Mouse (Mus musculus) forebrain, embryonic 14.5 days (tissue): ENCODE measurements around the gene Bmper. TPM values are rescaled to one million over a fixed set of nuclear protein-coding genes. Genes with fewer than 3 reads are reported as not detected.

Experiments used
- ATAC-seq: fragments of 200-750 bp; cut with Nextera tagmentation; 2 replicates; pipeline ENCODE4 v1.8.0; 2017; ENCODE audit warnings: mild to moderate bottlenecking, moderate library complexity
- DNase-seq: peaks from one replicate; pipeline ENCODE4 v3.0.0-alpha.2; 2015; ENCODE audit warnings: low spot score
- H3K27ac ChIP-seq: fragments of 300-500 bp; sonication (generic); 2 replicates; pipeline ENCODE4 v1.5.1; 2014; ENCODE audit warnings: low read depth, mild to moderate bottlenecking, control low read depth, low read length, moderate library complexity
- H3K27me3 ChIP-seq: fragments of 300-500 bp; sonication (generic); replicated peaks from 2 replicates; pipeline ENCODE4 v1.6.1; 2014; ENCODE audit warnings: low read length, control low read depth, mixed read lengths; ENCODE audit not compliant: control insufficient read depth, insufficient read depth
- H3K36me3 ChIP-seq: fragments of 300-500 bp; sonication (generic); 2 replicates; pipeline ENCODE4 v1.6.1; 2014; ENCODE audit warnings: low read length, control low read depth; ENCODE audit not compliant: control insufficient read depth, insufficient read depth
- H3K4me1 ChIP-seq: fragments of 300-500 bp; sonication (generic); 2 replicates; pipeline ENCODE4 v1.6.1; 2014; ENCODE audit warnings: antibody characterized with exemption, low read length, control low read depth; ENCODE audit not compliant: control insufficient read depth, insufficient read depth
- H3K4me2 ChIP-seq: fragments of 300-500 bp; sonication (generic); 2 replicates; pipeline ENCODE4 v1.6.1; 2014; ENCODE audit warnings: mild to moderate bottlenecking, control low read depth, low read length
- H3K4me3 ChIP-seq: fragments of 300-500 bp; sonication (generic); 2 replicates; pipeline ENCODE4 v1.5.1; 2014; ENCODE audit warnings: low read depth, low read length, control low read depth
- H3K9ac ChIP-seq: fragments of 300-500 bp; sonication (generic); 2 replicates; pipeline ENCODE4 v1.6.1; 2014; ENCODE audit warnings: mild to moderate bottlenecking, low read length, control low read depth, moderate library complexity
- H3K9me3 ChIP-seq: fragments of 300-500 bp; sonication (generic); replicated peaks from 2 replicates; pipeline ENCODE4 v1.6.1; 2016; ENCODE audit warnings: low read length, control low read depth, mixed read lengths; ENCODE audit not compliant: control insufficient read depth
- WGBS: fragments of 180-500 bp; shearing (Covaris S2); extraction: QIAGEN DNeasy Blood & Tissue Kit; methylation state at CpG from one replicate; pipeline ENCODE4 v1.1.7; 2014; 5-methylcytosine and 5-hydroxymethylcytosine counted together
- polyA plus RNA-seq: library from polyadenylated mRNA; unstranded; fragments of >200 nt; fragmentation: Nextera tagmentation; extraction: Ambion mirVana; gene quantifications from 2 replicates; pipeline ENCODE4 v1.2.1, GENCODE M21; 2014

Gene Bmper
- polyA plus RNA-seq, 1 experiment from 2014 or later: 13.9 TPM

DNA sequence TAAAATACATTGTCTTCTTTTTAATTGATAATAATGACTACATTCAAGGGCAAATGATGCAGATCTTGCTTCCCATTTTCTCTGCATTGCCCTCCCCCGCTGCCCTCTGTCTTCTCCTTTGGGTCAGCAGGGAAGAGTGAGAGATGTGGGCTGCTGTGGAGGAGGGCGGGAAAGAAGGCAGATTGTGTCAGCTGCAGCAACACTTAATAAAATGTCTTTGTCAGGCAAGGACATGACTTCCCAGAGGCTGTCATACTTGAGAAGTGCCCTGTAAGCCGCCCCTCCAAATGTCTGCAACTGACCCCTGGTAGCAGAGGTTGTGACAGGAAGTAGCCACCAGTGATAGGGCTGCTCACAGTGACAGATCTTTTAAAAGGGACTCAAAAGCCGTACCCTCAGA lies 83.3 kb downstream of the Bmper start:
- no peak for ATAC-seq
- no peak for DNase-seq
- no peak overlapping the region for H3K4me3 ChIP-seq
- no peak overlapping the region for H3K27ac ChIP-seq
- H3K4me1 ChIP-seq: peaks cover 6% of the 10 kb centered on the region; the same call in 1 of the 2 replicates
- peaks cover 4% of the 10 kb centered on the region; the same call in 1 of the 2 replicates for H3K36me3 ChIP-seq
- WGBS: 91% methylated on average over 4 of the region's 4 CpGs
- H3K27me3 ChIP-seq: no peaks in the 10 kb centered on the region
- H3K9me3 ChIP-seq: no peaks in the 10 kb centered on the region
- H3K9ac ChIP-seq: no peak overlapping the region
- no peak overlapping the region for H3K4me2 ChIP-seq

GRCm38 (mm10) chr9:23307835-23308234 lies 85.0 kb downstream of the Bmper start:
- WGBS: 97% methylated on average over 2 of the region's 2 CpGs
- no peak for ATAC-seq

GRCm38 (mm10) chr9:23310953-23311352 lies 88.1 kb downstream of the Bmper start:
- H3K4me2 ChIP-seq: no peak overlapping the region
- peaks cover 10% of the 10 kb centered on the region; the same call in 1 of the 2 replicates for H3K4me1 ChIP-seq
- no peak for ATAC-seq
- peaks cover 4% of the 10 kb centered on the region; the same call in 1 of the 2 replicates for H3K36me3 ChIP-seq
- no peak overlapping the region for H3K4me3 ChIP-seq
- no peaks in the 10 kb centered on the region for H3K9me3 ChIP-seq
- DNase-seq: no peak
- 79% methylated on average over 3 of the region's 3 CpGs for WGBS
- H3K9ac ChIP-seq: no peak overlapping the region
- no peak overlapping the region for H3K27ac ChIP-seq
- 0 out of 2 replicates have a peak, but pooled peaks cover 2% of the 10 kb centered on the region for H3K27me3 ChIP-seq

More at GRCm38 (mm10) chr9:23307835-23308234, 85.0 kb downstream of the Bmper start:
- Histone ChIP-seq H3K27ac (no peak overlapping the region), H3K4me1 (peaks cover 10% of the 10 kb centered on the region; the same call in 1 of the 2 replicates), H3K4me3 (no peak overlapping the region), H3K27me3 (no peaks in the 10 kb centered on the region), H3K9ac (no peak overlapping the region), H3K36me3 (peaks cover 4% of the 10 kb centered on the region; the same call in 1 of the 2 replicates), H3K4me2 (no peak overlapping the region), H3K9me3 (no peaks in the 10 kb centered on the region)
- no peak for DNase-seq

GRCm38 (mm10) chr9:23311956-23312355 lies 89.1 kb downstream of the Bmper start:
- peaks cover 4% of the 10 kb centered on the region; the same call in 1 of the 2 replicates for H3K36me3 ChIP-seq
- H3K27me3 ChIP-seq: 0 out of 2 replicates have a peak, but pooled peaks cover 2% of the 10 kb centered on the region
- H3K4me3 ChIP-seq: no peak overlapping the region
- H3K4me1 ChIP-seq: peaks cover 10% of the 10 kb centered on the region; the same call in 1 of the 2 replicates
- no peak for ATAC-seq
- H3K9me3 ChIP-seq: no peaks in the 10 kb centered on the region
- DNase-seq: no peak
- no peak overlapping the region for H3K9ac ChIP-seq
- H3K27ac ChIP-seq: no peak overlapping the region
- no peak overlapping the region for H3K4me2 ChIP-seq

DNA sequence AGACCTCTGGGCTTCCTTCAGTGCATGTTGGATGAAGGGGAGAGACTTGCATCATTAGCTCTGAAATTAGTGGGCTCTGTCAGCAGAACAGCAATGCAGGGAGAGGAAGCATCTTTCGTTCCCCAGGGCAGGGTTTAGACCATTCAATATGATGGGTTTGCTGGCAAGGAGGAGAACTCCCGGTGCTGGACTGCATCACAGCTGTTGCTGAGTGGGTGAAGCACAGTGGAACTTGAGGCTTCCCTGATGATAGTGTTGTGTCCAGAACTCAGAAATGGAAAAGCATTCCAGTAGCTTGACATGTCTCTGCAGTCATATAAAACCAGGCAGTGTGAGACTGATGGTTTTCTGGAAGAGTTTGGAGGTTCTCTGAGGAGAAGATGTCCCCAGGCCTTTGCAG lies 90.0 kb downstream of the Bmper start:
- H3K27ac ChIP-seq: no peak overlapping the region
- peaks cover 10% of the 10 kb centered on the region; the same call in 1 of the 2 replicates for H3K4me1 ChIP-seq
- no peaks in the 10 kb centered on the region for H3K9me3 ChIP-seq
- H3K4me3 ChIP-seq: no peak overlapping the region
- no peak overlapping the region for H3K9ac ChIP-seq
- WGBS: 84% methylated on average over 2 of the region's 2 CpGs
- H3K27me3 ChIP-seq: 0 out of 2 replicates have a peak, but pooled peaks cover 2% of the 10 kb centered on the region
- H3K4me2 ChIP-seq: no peak overlapping the region
- DNase-seq (no peak), ATAC-seq (no peak)
- H3K36me3 ChIP-seq: peaks cover 4% of the 10 kb centered on the region; the same call in 1 of the 2 replicates

- H3K9ac ChIP-seq: no peak overlapping the region
- peaks cover 9% of the 10 kb centered on the region; the same call in 1 of the 2 replicates for H3K4me1 ChIP-seq
- DNase-seq (no peak), ATAC-seq (no peak)
- H3K4me3 ChIP-seq: no peak overlapping the region
- no peaks in the 10 kb centered on the region for H3K36me3 ChIP-seq
- WGBS: 95% methylated on average over 5 of the region's 5 CpGs
- H3K9me3 ChIP-seq: no peaks in the 10 kb centered on the region
- H3K4me2 ChIP-seq: no peak overlapping the region
- H3K27me3 ChIP-seq: 0 out of 2 replicates have a peak, but pooled peaks cover 2% of the 10 kb centered on the region
- H3K27ac ChIP-seq: no peak overlapping the region
These were observed 92.9 kb downstream of the Bmper start for GRCm38 (mm10) chr9:23315631-23316330.

DNA sequence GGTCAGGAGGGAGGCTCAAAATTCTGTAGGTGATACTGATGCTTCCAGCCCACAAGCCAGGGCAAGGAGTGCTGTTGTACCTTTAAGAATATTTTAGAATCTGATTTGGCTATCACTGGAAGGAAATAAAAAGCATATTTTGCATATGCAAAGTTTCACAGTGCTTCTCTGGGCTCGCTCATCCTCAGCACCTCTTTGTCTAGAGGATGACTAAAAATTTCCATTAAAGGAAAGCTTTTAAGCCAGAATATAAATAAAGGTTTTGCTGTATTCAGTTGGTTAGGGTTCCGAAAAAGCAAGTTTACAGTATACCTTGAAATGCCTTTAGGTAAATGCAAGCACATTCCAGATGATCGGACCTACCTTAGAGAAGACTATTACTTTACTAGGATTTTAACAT lies 105.0 kb downstream of the Bmper start:
- no peak for DNase-seq
- no peaks in the 10 kb centered on the region for H3K36me3 ChIP-seq
- H3K9ac ChIP-seq: no peak overlapping the region
- H3K4me1 ChIP-seq: no peaks in the 10 kb centered on the region
- H3K4me3 ChIP-seq: no peak overlapping the region
- no peaks in the 10 kb centered on the region for H3K27me3 ChIP-seq
- ATAC-seq: no peak
- H3K27ac ChIP-seq: no peak overlapping the region
- no peaks in the 10 kb centered on the region for H3K9me3 ChIP-seq
- 87% methylated on average over 3 of the region's 3 CpGs for WGBS
- no peak overlapping the region for H3K4me2 ChIP-seq

DNA sequence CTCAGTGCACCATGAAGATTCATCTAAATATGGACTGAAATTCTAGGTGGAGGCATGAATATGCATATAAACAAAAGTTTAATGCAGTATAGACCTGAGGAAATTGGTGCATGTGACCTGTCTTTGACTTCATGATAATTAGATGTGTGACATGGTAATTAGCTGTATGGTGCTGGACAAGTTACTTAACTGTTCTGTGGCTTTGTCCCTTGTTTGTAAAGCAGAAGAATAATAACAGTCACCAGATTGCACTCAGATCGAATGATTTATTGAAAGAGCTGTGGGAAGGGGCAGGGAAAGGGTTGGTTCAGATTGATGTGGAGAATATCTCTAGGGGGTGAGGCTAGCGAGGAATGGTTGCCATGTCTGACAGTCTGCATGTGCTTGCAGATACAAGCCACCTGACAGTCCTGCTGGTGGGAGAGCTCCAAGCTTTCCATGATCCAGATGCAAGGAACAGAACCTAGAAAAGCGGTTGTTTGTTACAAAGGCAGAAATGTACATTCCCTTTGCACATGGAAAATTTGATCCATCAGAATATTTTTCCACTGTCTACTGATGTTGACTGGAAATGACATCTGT lies 110.3 kb downstream of the Bmper start:
- 47% methylated on average over 3 of the region's 3 CpGs for WGBS
- no peaks in the 10 kb centered on the region for H3K27me3 ChIP-seq
- H3K4me3 ChIP-seq: no peak overlapping the region
- no peak for DNase-seq
- H3K9me3 ChIP-seq: no peaks in the 10 kb centered on the region
- no peak for ATAC-seq
- peaks cover 5% of the 10 kb centered on the region for H3K4me1 ChIP-seq
- H3K4me2 ChIP-seq: no peak overlapping the region
- no peak overlapping the region for H3K27ac ChIP-seq
- H3K9ac ChIP-seq: no peak overlapping the region
- no peaks in the 10 kb centered on the region for H3K36me3 ChIP-seq

DNA sequence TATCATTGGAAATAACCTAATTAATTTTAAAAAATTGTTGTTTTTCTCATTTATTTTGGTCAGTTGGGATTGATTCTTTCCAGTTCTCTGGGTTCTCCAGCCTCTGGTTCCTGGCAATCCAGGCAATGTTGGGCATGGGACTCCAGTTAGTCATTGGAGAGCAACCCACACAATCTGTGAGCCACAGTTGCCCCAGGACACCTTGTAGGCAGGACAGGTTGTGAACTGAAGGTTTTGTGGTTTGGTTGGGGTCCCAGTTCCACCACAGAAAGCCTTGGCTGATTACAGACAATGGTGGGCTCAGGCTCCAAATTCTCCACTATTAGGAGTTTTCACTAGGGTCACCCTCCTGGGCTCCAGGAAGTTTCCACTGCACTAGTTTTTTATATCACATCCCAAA lies 117.7 kb downstream of the Bmper start:
- no peaks in the 10 kb centered on the region for H3K4me1 ChIP-seq
- no peak overlapping the region for H3K4me3 ChIP-seq
- H3K4me2 ChIP-seq: no peak overlapping the region
- no peak overlapping the region for H3K9ac ChIP-seq
- no peak overlapping the region for H3K27ac ChIP-seq
- DNase-seq (no peak), ATAC-seq (no peak)
- H3K27me3 ChIP-seq: no peaks in the 10 kb centered on the region
- no peaks in the 10 kb centered on the region for H3K9me3 ChIP-seq
- no peaks in the 10 kb centered on the region for H3K36me3 ChIP-seq
